Comparison of ENCODE assay signal across 8 mouse cellular contexts in genomic region chr8:11554799-11555719, GRCm38 (mm10). TPM values are rescaled to one million over a fixed set of nuclear protein-coding genes. Genes with fewer than 3 reads are reported as not detected.
A peak's percentile ranks its signal among the peaks of the same experiment; 100 is the strongest.
DNase-seq lines count a peak whose midpoint lies in the region; ATAC-seq and TF ChIP-seq lines count a peak whose summit lies in the region.

TSS of gene Ing1 (plus strand) at chr8:11555571.

- H3K9me3 ChIP-seq in embryonic facial prominence, embryonic 14.5 days (ENCODE audit: control insufficient read depth, low read length), result no peaks in the 10 kb centered on the region
- no peaks in the 10 kb centered on the region for H3K9me3 ChIP-seq in limb, embryonic 14.5 days (ENCODE audit: control insufficient read depth, low read length)
- H3K9me3 ChIP-seq in midbrain, postnatal 0 days (ENCODE audit: low read length), result no peaks in the 10 kb centered on the region

- TF ChIP-seq POLR2A in limb, embryonic 14.5 days (IDR thresholded peaks at IDR 0.05; ENCODE audit: borderline replicate concordance, extremely low read depth, insufficient read depth, insufficient read length), result peak; percentile 66; the same call in 1 of the 2 replicates

- H3K27me3 ChIP-seq in embryonic facial prominence, embryonic 14.5 days (replicated peaks; ENCODE audit: control insufficient read depth, insufficient read depth, low read length), result no peaks in the 10 kb centered on the region
- H3K27me3 ChIP-seq in limb, embryonic 14.5 days (ENCODE audit: control insufficient read depth, insufficient read depth, low read length), result no peaks in the 10 kb centered on the region
- H3K27me3 ChIP-seq in midbrain, postnatal 0 days (ENCODE audit: insufficient read depth, low read length), result no peaks in the 10 kb centered on the region

- no peak for TF ChIP-seq CTCF in midbrain, postnatal 0 days (IDR thresholded peaks at IDR 0.05)

- peak within 1 kb of the TSS; percentile 99 for H3K27ac ChIP-seq in embryonic facial prominence, embryonic 14.5 days (replicated peaks; ENCODE audit: low read depth, low read length)
- peak within 1 kb of the TSS; percentile 96 for H3K27ac ChIP-seq in limb, embryonic 14.5 days (replicated peaks; ENCODE audit: low read depth, low read length)
- H3K27ac ChIP-seq in midbrain, postnatal 0 days (ENCODE audit: low read depth, low read length), result peak within 1 kb of the TSS; percentile 98

- no peaks in the 10 kb centered on the region for H3K36me3 ChIP-seq in embryonic facial prominence, embryonic 14.5 days (ENCODE audit: control insufficient read depth, insufficient read depth, low read length)
- H3K36me3 ChIP-seq in limb, embryonic 14.5 days (ENCODE audit: control insufficient read depth, insufficient read depth, low read length), result no peaks in the 10 kb centered on the region
- H3K36me3 ChIP-seq in midbrain, postnatal 0 days (ENCODE audit: insufficient read depth, low read length), result no peaks in the 10 kb centered on the region

- peak within 1 kb of the TSS; percentile 92 for H3K9ac ChIP-seq in embryonic facial prominence, embryonic 14.5 days (ENCODE audit: low read depth, low read length)
- peak within 1 kb of the TSS; percentile 90 for H3K9ac ChIP-seq in limb, embryonic 14.5 days (ENCODE audit: low read depth, low read length, severe bottlenecking)
- H3K9ac ChIP-seq in midbrain, postnatal 0 days (replicated peaks; ENCODE audit: low read length, poor library complexity, severe bottlenecking), result peak within 1 kb of the TSS; percentile 85

- peaks cover 23% of the 10 kb centered on the region for H3K4me1 ChIP-seq in embryonic facial prominence, embryonic 14.5 days (ENCODE audit: control insufficient read depth, insufficient read depth, low read length)
- H3K4me1 ChIP-seq in limb, embryonic 14.5 days (ENCODE audit: control insufficient read depth, insufficient read depth, low read length), result peaks cover 11% of the 10 kb centered on the region
- peaks cover 4% of the 10 kb centered on the region; the same call in 1 of the 2 replicates for H3K4me1 ChIP-seq in midbrain, postnatal 0 days (ENCODE audit: insufficient read depth, low read length)

- peak within 1 kb of the TSS; percentile 68 for H3K4me2 ChIP-seq in embryonic facial prominence, embryonic 14.5 days (ENCODE audit: low read depth, low read length)
- H3K4me2 ChIP-seq in limb, embryonic 14.5 days (replicated peaks; ENCODE audit: low read depth, low read length, severe bottlenecking), result peak within 1 kb of the TSS; percentile 59
- H3K4me2 ChIP-seq in midbrain, postnatal 0 days (ENCODE audit: low read depth, low read length, poor library complexity, severe bottlenecking), result peak within 1 kb of the TSS; percentile 82

- peak within 1 kb of the TSS; percentile 72 for H3K4me3 ChIP-seq in embryonic facial prominence, embryonic 14.5 days (ENCODE audit: low read depth, low read length)
- H3K4me3 ChIP-seq in limb, embryonic 14.5 days (replicated peaks; ENCODE audit: low read length), result peak within 1 kb of the TSS; percentile 94
- H3K4me3 ChIP-seq in midbrain, postnatal 0 days (ENCODE audit: low read depth, low read length), result peak within 1 kb of the TSS; percentile 78

- whole genome bisulfite sequencing in embryonic facial prominence, embryonic 14.5 days, result under 1% methylated on average over 41 of the region's 52 CpGs
- WGBS in limb, embryonic 14.5 days, result 2% methylated on average over 38 of the region's 52 CpGs
- WGBS in midbrain, postnatal 0 days, result under 1% methylated on average over 51 of the region's 52 CpGs

- peak; percentile 93 for DNase-seq in 3T3-L1 (ENCODE audit: low read depth, low spot score)
- peak; percentile 81 to 88 for DNase-seq in adrenal gland, postnatal 4 days (ENCODE audit: low spot score in 2 of 2)
- peak; percentile 98 for DNase-seq in embryonic facial prominence, embryonic 14.5 days (ENCODE audit: low spot score)
- DNase-seq in heart, adult 8-10 months (ENCODE audit: low spot score), result peak; percentile 92
- peak; percentile 97 for DNase-seq in kidney, adult 9 months
- peak; percentile 96 for DNase-seq in limb, embryonic 14.5 days (ENCODE audit: low spot score)
- DNase-seq in midbrain, postnatal 0 days (ENCODE audit: low spot score), result peak; percentile 98
- DNase-seq in spleen, postnatal 14 days (ENCODE audit: low spot score in 2 of 2), result peak; percentile 91 to 93

- peak; percentile 79 for ATAC-seq in embryonic facial prominence, embryonic 14.5 days (ENCODE audit: low read depth)
- ATAC-seq in limb, embryonic 14.5 days (ENCODE audit: low FRiP score, low read depth), result peak; percentile 73
- peak; percentile 87 for ATAC-seq in midbrain, postnatal 0 days (ENCODE audit: low FRiP score)

RNA-seq across cellular contexts. Expression of gene Ing1, which starts in this region (rescaled TPM):
- 10 to 100 TPM; 46.7 to 50.0 TPM for total RNA-seq in adrenal gland, postnatal 4 days (2021)
- 35.9 and 36.9 TPM in 2 replicates for polyA plus RNA-seq in embryonic facial prominence, embryonic 14.5 days (2014; fragmentation: Nextera tagmentation; extraction: Ambion mirVana)
- 10 to 100 TPM; 15.9 to 24.4 (median 19.9) TPM for total RNA-seq in heart, adult 8-10 months (2022)
- polyA plus RNA-seq in limb, embryonic 14.5 days (2012; rRNA removed), result 38.5 and 63.6 TPM in 2 replicates
- polyA plus RNA-seq in limb, embryonic 14.5 days (2014; fragmentation: Nextera tagmentation; extraction: Ambion mirVana), result 42.9 and 49.7 TPM in 2 replicates
- 17.8 and 20.7 TPM in 2 replicates for total RNA-seq in midbrain, postnatal 0 days (2014; rRNA removed)
- polyA plus RNA-seq in midbrain, postnatal 0 days (2015; fragmentation: Nextera tagmentation; extraction: Ambion mirVana), result 36.2 and 39.0 TPM in 2 replicates

Comparison
In these comparisons a context has a peak if more than half of its experiments do, and no peak if none do; other contexts are left out.
1. Peak in every context shown above with its lines: DNase-seq, ATAC-seq, H3K4me3 ChIP-seq and H3K27ac ChIP-seq.